Mouse (Mus musculus) adrenal gland, adult 18-20 months (tissue): ENCODE results near the gene Gm36245. TPM values are rescaled to one million over a fixed set of nuclear protein-coding genes. Genes with fewer than 3 reads are reported as not detected.
"Not testable (repeated sequence)": the region's sequence is repeated elsewhere in the genome, so short reads cannot be mapped to it uniquely, and the experiment has no call there.

ENCODE experiments used
- DNase-seq, 2 experiments: peaks; one replicate each; pipeline ENCODE4 v3.0.0; 2021 to 2022; ENCODE audit warnings: low spot score in 2 of 2
- long read RNA-seq, 2 experiments: library from polyadenylated mRNA; stranded (forward); transcript quantifications; one replicate each; pipeline ENCODE4 v2.0.0; 2021
- total RNA-seq, 2 experiments: library from RNA; stranded (reverse); gene quantifications; 1 replicate in 1 of 2; 2 replicates in 1 of 2; pipeline ENCODE4 v1.2.3; 2021

Gene Gm36245
- total RNA-seq = not detected
- long read RNA-seq, experiment 1 = 0 reads
- long read RNA-seq, experiment 2 = 0 reads

- DNase-seq = no peak
Observed at GRCm38 (mm10) chr15:77598958-77599357, at the start of gene Gm36245. Gm36245 (plus strand) TSS chr15:77599258.

GRCm38 (mm10) chr15:77561792-77562191 lies 37.3 kb upstream of the Gm36245 start, which contains the start of gene 1700025B11Rik:
1700025B11Rik (minus strand) TSS chr15:77561892.
- DNase-seq = no peak

GRCm38 (mm10) chr15:77563219-77563618 lies 35.8 kb upstream of the Gm36245 start:
- DNase-seq = no peak

- DNase-seq = no peak
Observed at GRCm38 (mm10) chr15:77578801-77579200, 20.3 kb upstream of the Gm36245 start.

GRCm38 (mm10) chr15:77579311-77579710 lies 19.7 kb upstream of the Gm36245 start:
- DNase-seq = no peak

- no peak for DNase-seq
Observed at GRCm38 (mm10) chr15:77581681-77582080, 17.4 kb upstream of the Gm36245 start.

- no peak for DNase-seq
Observed at GRCm38 (mm10) chr15:77587026-77587425, 12.0 kb upstream of the Gm36245 start.

GRCm38 (mm10) chr15:77588981-77589380 lies 10.1 kb upstream of the Gm36245 start:
- no peak for DNase-seq

- DNase-seq = no peak
Observed at GRCm38 (mm10) chr15:77590881-77591280, 8.2 kb upstream of the Gm36245 start.

- DNase-seq = no peak
Observed at GRCm38 (mm10) chr15:77593557-77593956, 5.5 kb upstream of the Gm36245 start.

- no peak for DNase-seq
Observed at GRCm38 (mm10) chr15:77595961-77596360, 3.1 kb upstream of the Gm36245 start, which contains the start of gene Apol10b. Apol10b (minus strand) TSS chr15:77596125.

GRCm38 (mm10) chr15:77598429-77598828 lies 629 bp upstream of the Gm36245 start:
- DNase-seq = no peak

GRCm38 (mm10) chr15:77606069-77606468 lies 7.0 kb downstream of the Gm36245 start:
- no peak for DNase-seq

- no peak for DNase-seq
Observed at GRCm38 (mm10) chr15:77624710-77625109, 25.7 kb downstream of the Gm36245 start.

- DNase-seq = not testable (repeated sequence)
Observed at GRCm38 (mm10) chr15:77626471-77626870, 27.4 kb downstream of the Gm36245 start.

GRCm38 (mm10) chr15:77628647-77629046 lies 29.6 kb downstream of the Gm36245 start:
- not testable (repeated sequence) for DNase-seq

GRCm38 (mm10) chr15:77629822-77630221 lies 30.8 kb downstream of the Gm36245 start:
- DNase-seq = not testable (repeated sequence)

- not testable (repeated sequence) for DNase-seq
Observed at GRCm38 (mm10) chr15:77643176-77643575, 44.1 kb downstream of the Gm36245 start, which contains the start of gene Apol11b. Apol11b (minus strand) TSS chr15:77643286.

- not testable (repeated sequence) for DNase-seq
Observed at GRCm38 (mm10) chr15:77651143-77651542, 52.1 kb downstream of the Gm36245 start.
